Mouse (Mus musculus) c-Kit-negative CD71-positive TER-119-positive erythroid progenitor cells, embryonic 14.5 days (primary cell): ENCODE data around the gene Ncbp3.

Source experiments
- DNase-seq: peaks from one replicate; pipeline ENCODE4 v3.0.0-alpha.2; 2013; ENCODE audit warnings: low read depth, low spot score

Ncbp3 gene

DNA sequence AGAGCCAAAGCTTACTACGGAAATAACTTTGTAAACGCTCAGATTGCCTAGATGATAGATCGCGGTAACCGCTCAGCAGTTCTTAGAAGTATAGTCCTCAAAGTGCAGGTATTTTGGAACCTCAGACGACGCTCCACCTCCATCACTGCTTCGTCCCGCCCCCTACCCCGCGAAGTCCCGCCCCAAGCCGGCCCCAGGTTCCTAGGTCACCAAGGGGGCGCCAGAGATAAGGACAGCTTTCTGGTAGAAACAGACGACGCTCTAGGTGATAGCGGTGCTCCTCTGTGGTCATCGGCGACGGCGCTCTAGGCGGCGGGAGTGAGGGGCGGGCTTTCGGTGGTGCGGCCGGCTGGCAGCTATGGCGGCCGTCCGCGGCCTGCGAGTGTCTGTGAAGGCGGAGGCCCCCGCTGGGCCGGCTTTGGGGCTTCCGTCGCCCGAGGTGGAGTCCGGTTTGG is at the start of gene Ncbp3:
Gene Ncbp3 (plus strand): TSS at position 242 of the 455 bp plus-strand sequence.
- DNase-seq: peak; percentile 95

DNA sequence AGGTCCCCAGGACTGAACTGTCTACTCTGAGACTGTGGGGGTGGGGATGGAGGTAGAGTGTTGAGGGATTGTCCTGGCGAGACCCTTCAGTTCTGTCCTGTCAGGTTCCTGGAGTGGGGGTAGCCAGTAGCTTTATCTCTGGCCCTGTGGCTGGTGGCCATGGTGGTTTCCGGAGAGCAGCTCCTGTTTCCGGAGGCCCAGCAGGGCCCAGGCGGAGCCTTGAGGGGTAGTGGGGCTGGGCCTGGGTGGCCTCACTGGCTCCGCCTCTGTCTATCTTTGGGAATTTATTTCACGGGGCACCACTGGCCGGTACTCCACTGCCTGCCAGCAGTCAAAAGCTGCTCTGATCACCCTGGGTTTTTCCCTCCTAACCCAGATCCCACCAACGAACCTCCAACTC is 48.8 kb upstream of the Ncbp3 start, which contains the start of gene P2rx1:
Gene P2rx1 (plus strand): TSS at position 333 of the 400 bp plus-strand sequence.
- no peak for DNase-seq

DNA sequence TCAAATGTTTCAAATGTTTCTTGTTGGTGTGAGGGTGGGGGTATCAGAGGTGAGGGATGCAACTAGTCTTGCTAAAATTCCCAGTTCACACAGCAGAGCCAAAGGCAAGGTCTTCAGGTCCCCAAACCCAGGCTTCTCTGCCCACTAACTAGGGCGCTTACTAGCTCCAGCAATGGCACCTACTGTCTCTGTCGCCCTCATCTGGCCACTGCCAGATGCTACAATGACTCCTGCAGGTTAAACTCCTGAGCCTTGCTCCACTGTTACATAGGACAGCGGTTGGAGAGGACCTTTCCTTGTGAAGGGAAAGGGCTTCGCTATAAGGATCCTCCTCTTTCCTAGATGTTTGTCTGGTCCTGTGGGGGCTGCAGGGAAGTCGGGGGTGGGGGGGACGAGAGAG is 46.6 kb upstream of the Ncbp3 start:
- DNase-seq: no peak

DNA sequence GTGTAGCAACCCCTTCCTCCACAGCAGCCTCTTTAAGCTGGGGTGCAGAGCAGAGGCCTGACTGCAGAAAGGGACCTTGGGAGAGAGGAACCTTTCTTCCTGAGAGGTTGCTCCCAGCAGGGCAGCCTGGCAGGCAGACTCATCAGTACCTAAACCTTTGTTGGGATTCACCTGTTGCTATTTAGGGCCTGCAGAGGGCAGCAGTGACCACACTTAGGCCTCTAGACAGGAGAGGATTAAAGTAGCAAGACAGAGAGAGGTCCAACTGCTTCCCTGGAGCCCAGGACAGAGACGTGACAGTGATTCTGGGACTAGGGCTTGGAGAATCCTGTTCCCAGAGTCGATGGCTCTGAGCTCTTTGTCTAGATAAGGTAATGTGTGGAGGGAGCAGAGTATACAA is 41.2 kb upstream of the Ncbp3 start:
- no peak for DNase-seq

DNA sequence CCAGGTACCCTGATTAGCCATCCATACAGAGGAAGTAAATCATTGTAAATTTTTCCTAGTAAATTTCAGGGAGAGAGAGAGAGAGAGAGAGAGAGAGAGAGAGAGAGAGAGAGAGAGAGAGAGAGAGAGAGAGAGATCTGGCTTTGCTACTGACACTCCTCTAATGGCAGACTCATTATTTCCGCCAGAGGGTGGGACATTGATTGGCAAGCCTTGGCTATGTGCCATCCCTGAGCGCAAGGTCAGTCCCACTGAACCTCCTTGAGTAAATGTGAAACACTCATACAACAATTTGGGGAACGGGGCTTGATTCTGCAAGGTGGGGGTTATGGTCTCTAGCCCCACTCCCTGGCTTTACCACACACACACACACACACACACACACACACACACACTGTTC is 40.5 kb upstream of the Ncbp3 start:
- DNase-seq: no peak

DNA sequence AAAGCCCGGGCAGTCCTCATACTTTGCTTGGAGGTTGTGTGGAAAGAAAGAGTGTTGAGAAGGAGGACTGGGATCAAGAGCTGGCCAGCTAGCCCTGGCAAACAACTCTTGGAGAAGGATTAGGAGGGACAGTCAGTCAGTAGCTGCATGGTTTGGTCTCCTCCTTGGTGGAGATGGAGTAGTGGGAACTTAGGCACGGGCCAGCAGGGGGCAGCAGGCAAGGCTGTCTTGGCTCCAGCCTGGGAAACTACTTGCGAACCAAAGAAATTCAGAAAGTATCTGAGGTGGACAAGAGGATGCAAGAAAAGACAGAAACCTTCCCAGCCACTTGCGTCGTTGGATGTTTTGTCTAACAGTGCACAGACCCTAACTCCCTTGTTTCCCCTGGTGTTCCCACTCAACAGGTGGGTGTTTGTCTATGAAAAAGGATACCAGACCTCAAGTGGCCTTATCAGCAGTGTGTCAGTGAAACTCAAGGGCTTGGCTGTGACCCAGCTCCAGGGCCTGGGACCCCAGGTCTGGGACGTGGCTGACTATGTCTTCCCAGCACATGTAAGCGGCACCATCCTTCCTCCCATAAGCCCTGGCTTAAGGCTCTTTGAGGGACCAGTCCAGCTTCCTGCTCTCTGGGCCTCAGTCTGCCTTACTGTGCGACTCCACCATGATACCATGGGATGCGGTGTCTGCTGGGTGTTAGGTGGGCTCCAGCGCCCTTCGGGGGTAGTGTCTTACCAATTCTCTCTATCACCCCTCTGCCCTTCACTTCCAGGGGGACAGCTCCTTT is 39.7 kb upstream of the Ncbp3 start:
- no peak for DNase-seq

DNA sequence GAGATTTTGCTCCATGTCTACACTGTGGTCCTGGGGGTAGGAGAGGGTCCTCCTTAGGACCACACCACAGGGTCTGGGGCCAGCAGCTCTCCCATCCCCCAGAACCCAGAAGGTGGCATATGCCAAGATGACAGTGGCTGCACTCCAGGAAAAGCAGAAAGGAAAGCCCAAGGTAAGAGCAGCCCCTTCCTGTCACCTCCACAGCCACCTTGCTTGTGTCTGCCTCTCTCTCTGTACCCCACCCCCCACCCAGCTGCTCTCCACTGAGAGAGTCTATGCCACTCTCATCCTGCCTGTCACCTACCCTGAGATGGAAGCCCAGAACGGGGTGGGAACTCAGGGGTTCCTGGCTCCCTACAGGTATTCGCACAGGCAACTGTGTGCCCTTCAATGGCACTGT is 38.8 kb upstream of the Ncbp3 start:
- no peak for DNase-seq

DNA sequence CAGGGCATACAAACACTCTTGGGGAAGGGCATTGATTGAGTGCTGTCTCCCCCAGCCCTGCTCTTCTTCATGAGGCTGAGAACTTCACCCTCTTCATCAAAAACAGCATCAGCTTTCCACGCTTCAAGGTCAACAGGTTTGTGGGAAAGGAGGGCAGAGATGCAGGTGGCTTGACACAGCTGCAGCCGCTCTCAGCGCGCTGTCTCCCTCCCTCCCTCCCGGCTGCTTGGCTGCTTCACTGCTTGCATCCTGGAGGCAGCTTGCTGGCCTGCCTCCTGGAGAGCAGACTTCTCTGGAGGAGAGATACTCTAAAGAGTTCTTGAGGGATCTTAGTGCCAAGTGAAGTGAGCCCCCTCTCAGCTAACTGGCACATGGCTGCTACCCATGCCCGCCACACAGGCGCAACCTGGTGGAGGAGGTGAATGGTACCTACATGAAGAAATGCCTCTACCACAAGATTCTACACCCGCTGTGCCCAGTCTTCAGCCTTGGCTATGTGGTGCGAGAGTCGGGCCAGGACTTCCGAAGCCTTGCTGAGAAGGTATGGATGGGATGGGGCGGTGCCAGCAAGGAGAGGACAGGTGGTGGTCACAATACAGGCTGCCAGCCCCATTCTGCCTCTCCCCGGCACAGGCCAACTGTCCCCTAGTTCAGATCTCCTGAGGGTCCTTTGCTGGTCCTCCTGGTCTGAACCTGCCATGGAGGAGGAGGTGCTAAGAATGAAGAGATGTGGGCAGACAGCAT is 37.9 kb upstream of the Ncbp3 start:
- DNase-seq: no peak

DNA sequence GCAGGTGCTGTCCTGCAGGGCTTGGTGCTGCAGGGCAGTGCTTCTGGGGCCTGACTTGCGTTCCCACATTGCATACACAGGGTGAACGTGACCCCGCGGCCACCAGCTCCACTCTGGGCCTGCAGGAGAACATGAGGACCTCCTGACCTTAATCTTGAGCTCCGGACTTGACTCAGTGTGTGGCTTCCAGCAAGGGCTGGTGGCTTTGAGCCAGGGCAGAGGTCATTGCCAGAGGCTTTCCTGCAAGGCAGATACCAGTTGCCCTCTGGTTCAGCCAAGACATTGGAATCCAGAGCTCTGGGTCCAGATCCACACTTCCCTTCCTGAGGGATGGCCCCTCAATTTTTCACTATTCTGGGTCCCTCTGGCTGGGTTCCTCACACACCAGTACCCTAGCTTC is 33.6 kb upstream of the Ncbp3 start:
- DNase-seq: no peak

DNA sequence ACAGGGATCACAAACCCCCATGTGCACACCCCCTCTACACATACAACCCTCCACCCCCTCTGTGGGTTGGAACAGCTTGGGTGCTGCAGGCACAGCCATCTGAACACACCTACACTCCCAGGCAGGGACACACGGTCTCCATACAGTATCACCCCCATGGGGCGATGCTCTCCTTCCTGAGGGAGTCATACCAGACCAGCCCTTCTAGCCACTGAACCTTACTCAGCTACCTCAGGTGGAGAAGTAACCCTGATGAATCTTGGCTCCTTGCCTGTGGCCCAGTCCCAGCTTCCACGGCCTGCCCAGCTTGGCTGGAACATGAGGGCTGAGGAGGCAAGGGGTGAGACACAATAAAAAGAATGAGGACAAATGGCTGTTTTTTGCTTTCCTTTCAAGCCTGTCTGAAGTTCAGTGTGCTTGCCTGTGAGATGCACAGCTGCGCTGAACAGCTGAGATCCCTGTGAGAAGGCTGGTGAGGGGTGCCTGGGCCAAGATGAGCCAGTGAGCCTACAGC is 32.7 kb upstream of the Ncbp3 start:
- DNase-seq: no peak

DNA sequence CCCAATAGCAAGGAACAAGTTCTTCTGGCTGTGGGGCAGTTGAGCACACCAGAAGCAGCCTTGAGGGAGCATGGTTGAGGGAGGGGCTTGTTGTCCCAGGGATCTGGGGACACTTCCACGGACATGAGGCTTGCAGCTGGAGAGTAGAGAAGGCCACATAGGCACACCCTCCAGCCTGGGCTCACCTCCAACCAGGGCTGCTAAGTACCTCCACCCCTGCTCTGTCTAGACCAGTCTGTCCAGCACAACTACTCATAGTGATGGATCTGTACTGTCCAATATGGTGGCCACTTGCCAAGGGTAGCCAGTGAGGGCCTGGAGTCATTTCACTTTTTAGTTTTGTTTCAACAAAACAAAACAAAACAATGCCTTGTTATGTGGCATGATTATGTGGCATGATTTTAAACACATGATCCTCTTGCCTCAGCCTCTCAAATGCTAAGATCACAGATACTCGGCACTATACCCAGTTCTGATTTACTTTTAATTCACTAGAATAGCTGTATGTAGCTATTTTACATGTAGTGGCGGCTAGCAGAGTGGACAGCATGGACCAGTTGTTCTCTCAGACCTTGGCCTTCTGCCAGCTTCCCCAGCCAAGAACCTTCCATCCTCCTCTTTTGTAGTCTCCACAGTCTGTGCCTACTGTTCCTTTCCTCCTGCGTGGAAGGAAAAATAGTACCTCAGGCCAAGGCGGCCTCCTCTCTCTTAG is 32.0 kb upstream of the Ncbp3 start:
- no peak for DNase-seq

DNA sequence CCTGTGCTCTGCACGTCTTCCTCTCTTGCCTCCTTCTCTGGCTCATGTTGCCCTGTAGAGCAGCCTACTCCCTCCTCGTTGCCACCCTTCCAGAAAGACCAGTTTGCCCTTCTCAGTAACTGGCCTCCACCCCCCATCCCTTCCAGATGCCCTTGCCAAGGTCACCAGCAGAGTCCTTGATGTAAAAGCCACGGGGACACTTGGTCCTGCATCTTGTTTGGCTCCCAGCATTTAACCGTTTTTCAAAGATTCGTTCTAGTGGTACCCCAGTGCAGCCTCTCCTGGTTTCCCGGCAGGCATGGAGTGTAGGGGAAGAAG is 31.5 kb upstream of the Ncbp3 start:
- DNase-seq: no peak

DNA sequence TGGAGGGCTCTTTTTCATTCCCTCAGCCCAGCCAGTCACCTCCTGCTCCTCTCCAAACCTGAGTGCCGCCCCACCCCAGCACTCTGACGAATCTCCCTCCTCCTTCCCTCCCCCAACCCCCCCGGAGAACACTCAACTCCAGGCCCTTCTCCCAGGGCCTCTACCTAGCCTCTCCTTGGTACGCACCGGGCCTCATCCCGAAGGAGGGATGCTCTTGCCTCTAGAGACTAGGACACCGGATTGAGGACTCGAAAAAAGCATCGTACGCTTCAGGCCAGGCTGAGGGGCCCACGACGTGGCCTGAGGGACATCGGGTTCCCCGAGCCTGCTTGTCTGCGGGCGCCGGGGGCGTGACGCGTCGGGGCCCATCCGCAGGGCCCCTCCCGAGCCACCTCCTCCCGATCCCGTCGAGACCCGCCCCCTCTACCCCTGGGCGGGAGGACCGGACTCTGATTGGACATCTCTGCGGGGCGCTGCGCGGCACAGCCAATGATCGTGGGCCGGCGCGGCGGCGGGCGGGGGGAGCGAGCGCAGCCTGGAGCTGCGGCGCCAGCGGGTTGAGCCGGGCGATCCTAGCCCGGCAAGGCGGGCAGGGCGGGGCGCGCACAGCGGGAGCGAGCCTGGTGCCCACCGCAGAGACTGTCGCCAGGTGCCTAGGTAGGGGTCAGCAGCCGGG is 29.0 kb upstream of the Ncbp3 start, which contains the start of gene Camkk1:
Gene Camkk1 (plus strand): TSS at position 538 of the 676 bp plus-strand sequence.
- DNase-seq: peak; percentile 36

DNA sequence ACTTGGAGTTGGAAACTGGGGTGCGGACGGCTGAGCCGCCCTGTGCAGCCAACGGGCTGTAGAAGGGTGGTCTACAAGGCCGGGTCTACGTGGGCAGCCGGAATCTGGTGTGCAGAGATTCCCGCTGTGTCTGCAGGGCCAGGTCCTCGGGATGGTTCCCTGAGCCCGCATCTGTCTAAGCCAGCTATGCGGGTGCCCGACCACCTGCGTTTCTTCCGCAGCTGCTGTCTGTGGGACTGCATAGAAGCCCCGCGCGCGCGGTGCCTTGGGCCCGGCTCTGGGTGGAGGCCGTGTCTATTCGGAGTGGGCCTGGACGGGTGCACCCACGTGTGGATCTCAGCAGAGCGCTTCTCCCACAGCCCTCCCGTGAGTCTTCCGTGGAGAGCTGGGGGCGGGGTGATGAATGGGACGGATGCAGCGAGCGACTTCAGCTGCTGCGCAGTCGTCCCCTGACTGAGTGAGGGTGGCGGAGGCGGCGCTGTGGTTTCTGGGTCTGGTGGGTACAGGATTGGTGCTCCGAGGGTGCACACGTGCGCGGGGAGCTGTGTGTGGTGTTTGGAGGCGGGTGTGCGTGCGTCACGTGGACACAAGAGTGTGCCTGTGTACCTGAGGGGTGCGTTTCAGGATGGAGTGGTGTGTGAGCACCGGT is 28.3 kb upstream of the Ncbp3 start:
- DNase-seq: no peak

DNA sequence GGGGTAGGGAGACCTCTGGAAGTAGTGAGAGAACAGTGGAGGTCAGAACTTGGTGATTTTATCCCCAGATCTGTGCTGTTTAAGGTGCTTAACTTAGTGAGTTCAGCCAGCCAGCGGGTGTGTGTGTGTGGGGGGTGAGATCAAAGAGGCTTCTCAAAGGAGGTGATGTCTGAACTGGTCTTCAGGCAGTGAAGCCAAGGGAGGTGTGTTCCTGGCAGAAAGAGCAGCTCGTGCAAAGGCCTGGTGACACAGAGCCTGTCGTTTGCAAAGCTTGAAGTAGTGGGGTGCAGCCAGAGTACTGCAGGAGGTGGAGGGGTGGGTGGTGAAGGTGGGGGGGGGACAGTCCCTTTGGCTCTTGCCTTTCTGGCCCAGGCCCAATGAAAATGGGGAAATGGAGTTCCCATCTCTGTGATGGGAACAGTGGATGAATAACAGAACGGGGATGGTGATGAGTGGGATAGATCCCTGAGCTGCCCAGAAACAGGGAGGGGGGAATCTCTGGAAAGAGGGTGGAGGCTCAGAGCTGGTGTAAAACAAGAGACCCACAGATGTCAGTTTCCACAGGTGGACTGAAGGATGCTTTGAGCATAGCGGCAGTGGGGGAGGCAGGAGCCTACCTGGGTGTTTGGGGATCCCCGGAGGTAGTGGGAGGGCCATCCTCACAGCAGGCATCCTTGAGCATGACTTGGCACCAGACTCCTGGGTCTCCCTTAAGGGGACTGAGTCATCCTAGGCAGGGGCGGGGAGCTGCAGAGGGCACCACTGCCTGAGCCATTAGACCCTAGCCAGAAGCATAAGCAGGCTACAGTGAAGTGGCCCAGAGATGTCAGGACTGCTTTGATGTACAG is 26.4 kb upstream of the Ncbp3 start:
- no peak for DNase-seq

DNA sequence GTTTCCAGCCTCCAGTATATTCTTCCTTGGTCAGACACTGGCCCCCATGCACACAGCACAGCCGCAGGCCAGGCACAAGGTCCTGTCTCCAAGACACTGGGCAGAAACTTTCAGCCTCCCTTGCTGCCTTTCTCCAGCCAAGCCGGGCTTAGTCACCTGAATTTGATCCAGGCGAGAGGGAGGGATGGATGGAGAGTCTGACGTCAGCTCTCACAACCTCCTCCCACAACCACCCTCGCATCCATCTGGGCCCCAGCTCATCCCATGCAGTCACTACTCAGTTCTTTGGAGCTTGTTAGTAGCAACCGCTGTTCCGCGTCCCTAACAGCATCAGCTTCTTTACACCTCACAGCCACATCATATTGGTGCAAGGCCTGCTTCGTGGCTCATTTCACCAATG is 24.5 kb upstream of the Ncbp3 start:
- no peak for DNase-seq

DNA sequence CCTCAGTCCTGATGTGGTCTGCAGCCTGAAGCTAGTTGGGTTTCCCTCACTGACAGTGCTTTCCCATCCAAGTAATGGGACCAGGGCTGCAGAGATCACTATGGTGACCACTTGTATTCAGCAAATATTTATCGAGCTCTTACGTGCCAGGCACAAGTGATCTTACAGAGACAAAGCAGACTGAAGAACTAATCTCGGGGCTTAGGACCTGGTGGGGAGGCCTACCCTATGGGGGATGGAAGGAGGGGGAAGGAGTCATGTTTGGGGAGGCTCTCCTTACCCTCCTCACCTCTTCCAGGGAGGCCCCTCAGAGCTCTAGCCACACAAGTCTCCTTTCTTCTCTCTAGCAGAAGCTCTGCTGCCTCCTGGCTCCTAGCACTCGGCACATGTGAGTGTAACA is 23.8 kb upstream of the Ncbp3 start:
- no peak for DNase-seq

DNA sequence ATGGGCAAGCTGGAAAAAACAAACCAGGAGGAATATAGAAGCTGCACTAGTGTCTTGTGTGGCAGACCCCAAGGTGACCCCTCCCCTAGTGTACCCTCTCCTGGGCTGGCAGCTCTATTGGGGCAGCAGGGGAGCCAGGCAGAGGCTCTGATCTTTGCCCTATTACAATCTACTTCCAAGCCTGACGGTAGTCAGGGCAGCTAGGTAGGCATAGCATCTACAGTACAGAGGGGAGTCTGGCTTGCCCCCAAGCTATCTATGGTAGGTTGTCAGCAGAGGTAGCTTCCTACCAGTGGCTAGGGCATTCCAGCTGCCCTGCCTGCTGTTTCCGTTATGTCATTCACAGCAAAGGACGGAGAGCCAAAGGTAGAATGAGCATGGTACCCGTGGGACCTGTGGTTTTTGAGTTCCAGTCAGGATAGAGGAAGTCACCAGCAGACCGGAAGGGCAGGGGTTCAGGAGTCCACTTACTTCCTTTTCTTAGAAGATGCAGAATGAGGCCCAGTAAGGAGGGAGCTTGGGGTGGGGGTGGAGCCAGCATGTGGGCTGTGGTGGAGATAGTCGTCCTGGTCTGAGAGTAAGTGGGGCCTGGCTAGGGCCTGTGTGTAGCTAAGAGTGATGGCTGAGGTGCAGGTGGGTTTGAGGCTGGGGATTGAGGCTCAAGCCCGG is 23.2 kb upstream of the Ncbp3 start:
- no peak for DNase-seq

DNA sequence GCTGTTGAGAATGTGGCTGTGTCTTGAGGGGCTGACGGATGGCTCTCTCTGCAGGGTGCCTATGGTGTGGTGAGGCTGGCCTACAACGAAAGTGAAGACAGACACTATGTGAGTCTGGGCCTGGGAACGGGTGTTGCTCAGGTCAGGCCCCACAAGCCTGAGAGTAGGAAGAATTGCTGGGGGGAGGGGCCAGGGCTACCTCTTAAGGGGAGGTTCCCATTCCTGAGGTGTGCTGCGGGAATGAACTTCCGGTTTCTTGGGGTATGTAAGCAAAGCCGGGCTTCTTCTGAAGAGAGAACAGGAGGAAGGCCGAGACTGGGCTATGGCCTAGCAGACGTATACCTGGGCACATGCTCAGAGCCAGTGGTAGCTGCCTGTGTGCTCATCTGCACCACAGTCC is 20.6 kb upstream of the Ncbp3 start:
- DNase-seq: no peak
